Comparison of ENCODE assay signal across 7 mouse cellular contexts in genomic region chr5:35280783-35281165, GRCm38 (mm10). TPM values are rescaled to one million over a fixed set of nuclear protein-coding genes. Genes with fewer than 3 reads are reported as not detected.
DNase-seq lines count a peak whose midpoint lies in the region; ATAC-seq and TF ChIP-seq lines count a peak whose summit lies in the region.

No protein-coding gene starts in this region.

- ATAC-seq in liver, embryonic 11.5 days (replicated peaks; ENCODE audit: low FRiP score), result no peak
- ATAC-seq in embryonic facial prominence, embryonic 11.5 days (replicated peaks; ENCODE audit: insufficient number of reproducible peaks, low FRiP score, low TSS enrichment, low read depth), result no peak
- ATAC-seq in hindbrain, embryonic 12.5 days (ENCODE audit: low FRiP score), result peak; percentile 24; the same call in 1 of the 2 replicates
- 0 out of 2 replicates have a peak, but pooled peaks have one; percentile 3 for ATAC-seq in midbrain, postnatal 0 days (ENCODE audit: low FRiP score)

- H3K4me1 ChIP-seq in liver, embryonic 11.5 days (replicated peaks; ENCODE audit: control insufficient read depth, insufficient read depth, low read length), result no peaks in the 10 kb centered on the region
- no peaks in the 10 kb centered on the region; the same call in 1 of the 2 replicates for H3K4me1 ChIP-seq in embryonic facial prominence, embryonic 11.5 days (ENCODE audit: control insufficient read depth, insufficient read depth, low read length)
- H3K4me1 ChIP-seq in hindbrain, embryonic 12.5 days, result peaks cover 25% of the 10 kb centered on the region
- H3K4me1 ChIP-seq in midbrain, postnatal 0 days (ENCODE audit: insufficient read depth, low read length), result no peaks in the 10 kb centered on the region

- H3K27ac ChIP-seq in liver, embryonic 11.5 days (ENCODE audit: low read depth, low read length), result no peak overlapping the region
- no peak overlapping the region for H3K27ac ChIP-seq in embryonic facial prominence, embryonic 11.5 days (replicated peaks; ENCODE audit: low read depth, low read length)
- no peak overlapping the region for H3K27ac ChIP-seq in hindbrain, embryonic 12.5 days
- no peak overlapping the region for H3K27ac ChIP-seq in midbrain, postnatal 0 days (ENCODE audit: low read depth, low read length)

- no peaks in the 10 kb centered on the region for H3K36me3 ChIP-seq in liver, embryonic 11.5 days (ENCODE audit: control insufficient read depth, insufficient read depth, low read length)
- no peaks in the 10 kb centered on the region for H3K36me3 ChIP-seq in embryonic facial prominence, embryonic 11.5 days (replicated peaks; ENCODE audit: control insufficient read depth, insufficient read depth, low read depth, low read length)
- H3K36me3 ChIP-seq in hindbrain, embryonic 12.5 days, result no peaks in the 10 kb centered on the region
- H3K36me3 ChIP-seq in midbrain, postnatal 0 days (ENCODE audit: insufficient read depth, low read length), result no peaks in the 10 kb centered on the region

- peak; percentile 32 for TF ChIP-seq CTCF in midbrain, postnatal 0 days (IDR thresholded peaks at IDR 0.05)

- H3K9me3 ChIP-seq in liver, embryonic 11.5 days (ENCODE audit: control insufficient read depth, low read length), result no peaks in the 10 kb centered on the region
- H3K9me3 ChIP-seq in embryonic facial prominence, embryonic 11.5 days (replicated peaks; ENCODE audit: control insufficient read depth, low read length), result no peaks in the 10 kb centered on the region
- no peaks in the 10 kb centered on the region for H3K9me3 ChIP-seq in hindbrain, embryonic 12.5 days (replicated peaks)
- no peaks in the 10 kb centered on the region for H3K9me3 ChIP-seq in midbrain, postnatal 0 days (ENCODE audit: low read length)

- peak overlapping the region; percentile 16; the same call in 1 of the 2 replicates for H3K4me3 ChIP-seq in liver, embryonic 11.5 days (ENCODE audit: low read depth, low read length)
- H3K4me3 ChIP-seq in embryonic facial prominence, embryonic 11.5 days (ENCODE audit: low read depth, low read length), result peak overlapping the region; percentile 54; the same call in 1 of the 2 replicates
- H3K4me3 ChIP-seq in hindbrain, embryonic 12.5 days, result peak overlapping the region; percentile 53
- H3K4me3 ChIP-seq in midbrain, postnatal 0 days (ENCODE audit: low read depth, low read length), result peak overlapping the region; percentile 61

- 5% methylated on average over 40 of the region's 40 CpGs for WGBS in liver, embryonic 11.5 days
- WGBS in embryonic facial prominence, embryonic 11.5 days, result 6% methylated on average over 32 of the region's 40 CpGs
- WGBS in hindbrain, embryonic 12.5 days, result 4% methylated on average over 36 of the region's 40 CpGs
- 4% methylated on average over 25 of the region's 40 CpGs for WGBS in midbrain, postnatal 0 days

- H3K4me2 ChIP-seq in liver, embryonic 11.5 days, result peak overlapping the region; percentile 44
- peak overlapping the region; percentile 23 for H3K4me2 ChIP-seq in embryonic facial prominence, embryonic 11.5 days (ENCODE audit: low read depth, low read length)
- H3K4me2 ChIP-seq in hindbrain, embryonic 12.5 days (replicated peaks), result peak overlapping the region; percentile 93
- H3K4me2 ChIP-seq in midbrain, postnatal 0 days (ENCODE audit: low read depth, low read length, poor library complexity, severe bottlenecking), result peak overlapping the region; percentile 96

- H3K9ac ChIP-seq in liver, embryonic 11.5 days (ENCODE audit: low read depth, low read length), result no peak overlapping the region
- H3K9ac ChIP-seq in embryonic facial prominence, embryonic 11.5 days (replicated peaks; ENCODE audit: low read length), result no peak overlapping the region
- no peak overlapping the region for H3K9ac ChIP-seq in hindbrain, embryonic 12.5 days
- H3K9ac ChIP-seq in midbrain, postnatal 0 days (replicated peaks; ENCODE audit: low read length, poor library complexity, severe bottlenecking), result no peak overlapping the region

- H3K27me3 ChIP-seq in liver, embryonic 11.5 days (replicated peaks; ENCODE audit: control insufficient read depth, insufficient read depth, low read length), result peaks cover 71% of the 10 kb centered on the region
- peaks cover 50% of the 10 kb centered on the region for H3K27me3 ChIP-seq in embryonic facial prominence, embryonic 11.5 days (ENCODE audit: control insufficient read depth, insufficient read depth, low read length)
- peaks cover 81% of the 10 kb centered on the region for H3K27me3 ChIP-seq in hindbrain, embryonic 12.5 days
- H3K27me3 ChIP-seq in midbrain, postnatal 0 days (ENCODE audit: insufficient read depth, low read length), result peaks cover 69% of the 10 kb centered on the region

- DNase-seq in liver, embryonic 11.5 days (ENCODE audit: low spot score), result no peak
- no peak for DNase-seq in liver
- peak; percentile 37 for DNase-seq in embryonic facial prominence, embryonic 11.5 days (ENCODE audit: low spot score)
- no peak for DNase-seq in midbrain, postnatal 0 days (ENCODE audit: low spot score)
- no peak for DNase-seq in adrenal gland, postnatal 25 days
- no peak for DNase-seq in thymus, adult 18-20 months

RNA-seq across cellular contexts. Expression of gene Adra2c, which starts 2.7 kb away (rescaled TPM):
- polyA plus RNA-seq in liver, embryonic 11.5 days (2014; fragmentation: Nextera tagmentation; extraction: Ambion mirVana), result 0.05 TPM in 1 of 2 replicates, not detected in the other
- 0.11 and 0.31 TPM in 2 replicates for polyA plus RNA-seq in embryonic facial prominence, embryonic 11.5 days (2014; fragmentation: Nextera tagmentation; extraction: Ambion mirVana)
- polyA plus RNA-seq in hindbrain, embryonic 12.5 days (2016; fragmentation: Nextera tagmentation; extraction: Ambion mirVana), result 0.36 and 0.38 TPM in 2 replicates
- 7.4 and 10.5 TPM in 2 replicates for total RNA-seq in midbrain, postnatal 0 days (2014; rRNA removed)
- 0.79 and 0.96 TPM in 2 replicates for polyA plus RNA-seq in midbrain, postnatal 0 days (2015; fragmentation: Nextera tagmentation; extraction: Ambion mirVana)
- 0.82 TPM in 1 of 2 replicates, not detected in the other for total RNA-seq in adrenal gland, postnatal 25 days (2021)

Comparison
In these comparisons a context has a peak if more than half of its experiments do, and no peak if none do; other contexts are left out.
1. ATAC-seq: peak in hindbrain, embryonic 12.5 days (single experiment) and midbrain, postnatal 0 days (single experiment); none in liver, embryonic 11.5 days (single experiment) and embryonic facial prominence, embryonic 11.5 days (single experiment).
2. H3K4me2 ChIP-seq: peak in every context shown above with its lines; median percentile 96 in midbrain, postnatal 0 days; 93 in hindbrain, embryonic 12.5 days; 44 in liver, embryonic 11.5 days; 23 in embryonic facial prominence, embryonic 11.5 days.
3. Peak in every context shown above with its lines, with median percentiles within 50 percentile points of each other: H3K4me3 ChIP-seq.